Mouse (Mus musculus) testis, adult 2 months (tissue): Measurements from ENCODE around the gene G430095P16Rik.

Experiments
- CTCF ChIP-seq: fragments of 200-500 bp; IDR thresholded peaks from 2 replicates; pipeline ENCODE4 v1.5.1; 2012; ENCODE audit warnings: low read depth, mild to moderate bottlenecking, inconsistent platforms, low read length, moderate library complexity; ENCODE audit not compliant: control insufficient read depth, insufficient read depth, insufficient replicate concordance
- POLR2A ChIP-seq: fragments of 200-500 bp; IDR thresholded peaks from 2 replicates; pipeline ENCODE4 v1.6.1; 2012; ENCODE audit warnings: low read depth, mild to moderate bottlenecking, inconsistent platforms, low read length, moderate library complexity; ENCODE audit not compliant: control insufficient read depth

- no peak for TF ChIP-seq POLR2A
- peak; percentile 87; the same call in 1 of the 2 replicates for TF ChIP-seq CTCF
These were observed 13.9 kb upstream of the G430095P16Rik start for GRCm38 (mm10) chr8:84708774-84709475.
